Mouse (Mus musculus) ES-Bruce4 (cell line): Measurements from ENCODE around the gene Cdc37l1. TPM values are rescaled to one million over a fixed set of nuclear protein-coding genes. Genes with fewer than 3 reads are reported as not detected.

Experiments used
- H3K27ac ChIP-seq: 2 replicates; pipeline ENCODE4 v1.5.1; 2012; ENCODE audit warnings: low read length, inconsistent platforms; ENCODE audit not compliant: insufficient read depth
- H3K27me3 ChIP-seq: 2 replicates; pipeline ENCODE4 v1.6.1; 2012; ENCODE audit warnings: mild to moderate bottlenecking, low read length, inconsistent platforms; ENCODE audit not compliant: control insufficient read depth, poor library complexity, insufficient read depth, severe bottlenecking
- H3K36me3 ChIP-seq: 2 replicates; pipeline ENCODE4 v1.6.1; 2012; ENCODE audit warnings: inconsistent platforms, mild to moderate bottlenecking, low read length, moderate library complexity; ENCODE audit not compliant: control insufficient read depth, poor library complexity, insufficient read depth, severe bottlenecking
- H3K4me1 ChIP-seq: one replicate; pipeline ENCODE4 v1.8.1; 2011; ENCODE audit warnings: low read length; ENCODE audit not compliant: control insufficient read depth, insufficient read depth
- H3K4me3 ChIP-seq: 2 replicates; pipeline ENCODE4 v1.5.1; 2011; ENCODE audit warnings: low read depth, mild to moderate bottlenecking, low read length
- H3K9ac ChIP-seq: 2 replicates; pipeline ENCODE4 v1.6.1; 2012; ENCODE audit warnings: low read depth, mild to moderate bottlenecking, inconsistent platforms; ENCODE audit not compliant: poor library complexity, severe bottlenecking
- H3K9me3 ChIP-seq: replicated peaks from 2 replicates; pipeline ENCODE4 v1.6.1; 2012; ENCODE audit warnings: mild to moderate bottlenecking, low read length, inconsistent platforms; ENCODE audit not compliant: control insufficient read depth, poor library complexity, insufficient read depth, severe bottlenecking
- CTCF ChIP-seq: IDR thresholded peaks from one replicate; pipeline ENCODE4 v1.8.1; 2011; ENCODE audit warnings: low read depth, low read length
- EP300 ChIP-seq: IDR thresholded peaks from 2 replicates; pipeline ENCODE4 v1.6.1; 2011; ENCODE audit warnings: low read depth, low read length; ENCODE audit not compliant: insufficient read depth
- POLR2A ChIP-seq: IDR thresholded peaks from one replicate; pipeline ENCODE4 v1.8.1; 2011; ENCODE audit warnings: low read length; ENCODE audit not compliant: insufficient read depth
- polyA plus RNA-seq: library from polyadenylated mRNA; stranded (reverse); fragments of >200 nt; gene quantifications from 2 replicates; pipeline ENCODE4 v1.2.4, GENCODE M21; 2011; ENCODE audit warnings: low read depth; ENCODE audit not compliant: missing spikeins, insufficient read depth, insufficient read length

The Cdc37l1 gene
- polyA plus RNA-seq, 1 experiment, result 58.9 TPM

- H3K27ac ChIP-seq, result no peak overlapping the region
- H3K9ac ChIP-seq, result no peak overlapping the region
- H3K36me3 ChIP-seq, result peaks cover 29% of the 10 kb centered on the region
- peaks cover 2% of the 10 kb centered on the region for H3K4me1 ChIP-seq
- H3K4me3 ChIP-seq, result no peak overlapping the region
- no peaks in the 10 kb centered on the region for H3K27me3 ChIP-seq
- TF ChIP-seq CTCF (no peak), EP300 (no peak), POLR2A (no peak)
- no peaks in the 10 kb centered on the region for H3K9me3 ChIP-seq
These were observed 21.3 kb downstream of the Cdc37l1 start for GRCm38 (mm10) chr19:29011355-29011990.

- H3K27me3 ChIP-seq, result no peaks in the 10 kb centered on the region
- H3K36me3 ChIP-seq, result peaks cover 34% of the 10 kb centered on the region
- no peak overlapping the region for H3K9ac ChIP-seq
- no peak overlapping the region for H3K4me3 ChIP-seq
- H3K4me1 ChIP-seq, result no peaks in the 10 kb centered on the region
- no peak overlapping the region for H3K27ac ChIP-seq
- no peaks in the 10 kb centered on the region for H3K9me3 ChIP-seq
- TF ChIP-seq POLR2A (no peak), CTCF (no peak), EP300 (no peak)
These were observed 24.4 kb downstream of the Cdc37l1 start for GRCm38 (mm10) chr19:29014466-29015055.

GRCm38 (mm10) chr19:29015410-29016203 is 25.5 kb downstream of the Cdc37l1 start:
- H3K9ac ChIP-seq, result no peak overlapping the region
- no peaks in the 10 kb centered on the region for H3K27me3 ChIP-seq
- no peak overlapping the region for H3K27ac ChIP-seq
- no peaks in the 10 kb centered on the region for H3K4me1 ChIP-seq
- TF ChIP-seq CTCF (no peak), POLR2A (no peak), EP300 (no peak)
- H3K9me3 ChIP-seq, result no peaks in the 10 kb centered on the region
- H3K4me3 ChIP-seq, result no peak overlapping the region
- H3K36me3 ChIP-seq, result peaks cover 34% of the 10 kb centered on the region

GRCm38 (mm10) chr19:29016204-29016765 is 26.1 kb downstream of the Cdc37l1 start:
- Histone ChIP-seq H3K9me3 (no peaks in the 10 kb centered on the region), H3K27ac (no peak overlapping the region), H3K27me3 (no peaks in the 10 kb centered on the region), H3K9ac (no peak overlapping the region), H3K4me1 (no peaks in the 10 kb centered on the region), H3K4me3 (no peak overlapping the region), H3K36me3 (peaks cover 34% of the 10 kb centered on the region)
- TF ChIP-seq CTCF, result no peak
- no peak for TF ChIP-seq EP300
- no peak for TF ChIP-seq POLR2A

- H3K9me3 ChIP-seq, result no peaks in the 10 kb centered on the region
- TF ChIP-seq EP300, result no peak
- TF ChIP-seq POLR2A, result no peak
- no peak for TF ChIP-seq CTCF
- H3K36me3 ChIP-seq, result peaks cover 34% of the 10 kb centered on the region
- no peak overlapping the region for H3K9ac ChIP-seq
- no peak overlapping the region for H3K27ac ChIP-seq
- no peaks in the 10 kb centered on the region for H3K4me1 ChIP-seq
- H3K4me3 ChIP-seq, result no peak overlapping the region
- no peaks in the 10 kb centered on the region for H3K27me3 ChIP-seq
These were observed 26.6 kb downstream of the Cdc37l1 start for GRCm38 (mm10) chr19:29016786-29017185.

GRCm38 (mm10) chr19:29019647-29020046 is 29.5 kb downstream of the Cdc37l1 start:
- no peak overlapping the region for H3K4me3 ChIP-seq

More at GRCm38 (mm10) chr19:29019647-29020046, 29.5 kb downstream of the Cdc37l1 start:
- Histone ChIP-seq H3K36me3 (peaks cover 20% of the 10 kb centered on the region), H3K9me3 (no peaks in the 10 kb centered on the region), H3K27ac (no peak overlapping the region), H3K4me1 (no peaks in the 10 kb centered on the region), H3K9ac (no peak overlapping the region), H3K27me3 (no peaks in the 10 kb centered on the region)
- TF ChIP-seq POLR2A (no peak), CTCF (peak; percentile 62), EP300 (no peak)
